Mouse (Mus musculus) T-cell, adult 2 months (primary cell): ENCODE measurements at regions not wholly inside any gene's neighbourhood (a gene's known extent, or its start where the extent isn't known, plus 50 kb on each side); places are given as distances from the start of the nearest gene placed in this dataset.

Source experiments
- DNase-seq: peaks from one replicate; pipeline ENCODE4 v3.0.0; 2022; ENCODE audit warnings: low spot score

DNA sequence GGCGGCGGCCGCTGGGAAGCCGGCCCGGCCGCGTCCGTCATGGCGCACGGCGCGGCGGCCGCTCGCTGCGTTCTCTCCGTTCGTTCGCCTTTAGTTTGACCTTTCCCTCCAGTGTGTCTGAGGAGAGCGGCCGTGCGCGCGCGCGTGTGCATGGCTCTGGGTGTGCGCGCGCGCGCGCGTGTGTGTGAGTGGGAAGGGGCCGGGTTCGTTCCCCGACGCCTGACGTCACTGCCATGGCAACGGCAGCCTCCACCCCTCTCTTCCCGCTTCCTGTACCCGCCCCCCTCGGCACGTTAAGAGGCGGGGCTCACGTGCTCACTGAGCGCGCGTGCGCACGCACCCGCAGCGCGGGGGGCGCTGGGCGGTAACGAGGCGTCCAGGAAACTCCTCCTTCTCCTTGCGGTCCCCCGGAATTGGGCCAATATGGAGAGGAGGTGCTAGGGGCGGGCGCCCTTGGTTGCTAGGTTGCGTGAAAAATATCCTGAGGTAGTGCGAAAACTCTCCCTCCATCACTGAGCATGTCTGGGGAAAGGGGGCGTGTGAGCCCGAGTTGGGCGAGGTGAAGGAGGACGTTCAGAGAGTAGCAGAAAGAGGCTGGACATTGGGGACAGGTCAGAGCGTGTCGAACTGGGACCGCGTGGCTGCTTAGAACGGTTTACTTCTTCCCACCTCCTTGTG lies 1862.5 kb upstream of the Lrrc6 start:
- peak; percentile 99 for DNase-seq

DNA sequence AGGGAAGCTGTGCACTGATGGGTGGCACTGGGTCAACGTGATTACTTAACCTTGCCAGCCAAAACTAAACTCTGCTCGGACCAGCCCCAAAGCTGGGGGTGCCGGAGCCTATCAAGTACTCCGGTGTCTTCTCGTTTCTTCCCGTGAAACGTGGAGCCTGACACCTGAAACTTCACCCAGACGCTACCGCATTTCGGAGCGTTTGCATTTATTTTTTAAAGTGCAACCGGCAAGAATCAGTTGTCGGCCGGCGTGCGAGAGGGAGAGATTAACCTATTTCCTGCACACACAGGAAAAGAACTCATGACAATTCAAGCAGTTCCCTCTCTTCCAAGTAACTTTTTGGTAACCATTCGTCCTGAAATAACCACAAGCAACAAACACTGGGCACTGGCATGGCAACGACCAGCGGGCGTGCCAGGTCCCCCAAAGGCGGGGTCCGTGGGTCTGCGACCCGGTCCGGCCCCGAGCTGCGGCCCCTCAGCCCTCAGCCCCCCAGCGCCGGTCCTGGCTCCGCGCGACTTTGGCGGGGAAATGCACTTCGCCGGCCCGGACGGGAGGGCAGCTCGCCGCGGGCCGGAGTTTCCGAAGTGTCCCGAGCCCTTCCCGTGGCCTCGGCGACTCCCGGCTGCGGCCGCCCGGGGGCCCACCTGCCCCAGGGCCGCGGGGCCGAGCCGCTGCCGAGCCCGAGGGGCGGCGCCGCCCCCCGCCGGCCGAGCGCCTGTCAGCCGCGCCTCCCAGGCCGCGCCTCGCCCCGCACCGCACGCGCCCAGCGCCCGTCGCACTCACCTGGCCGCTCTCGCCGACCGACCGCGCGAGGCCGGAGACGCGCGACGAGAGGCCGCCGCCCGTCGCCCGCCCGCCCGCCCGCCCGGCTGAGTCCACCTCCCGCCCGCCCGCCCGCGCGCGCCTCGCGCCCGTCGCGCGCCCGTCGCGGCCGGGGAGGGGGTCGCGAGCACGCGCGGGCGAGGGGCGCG lies 1861.7 kb upstream of the Lrrc6 start:
- DNase-seq: peak; percentile 42

DNA sequence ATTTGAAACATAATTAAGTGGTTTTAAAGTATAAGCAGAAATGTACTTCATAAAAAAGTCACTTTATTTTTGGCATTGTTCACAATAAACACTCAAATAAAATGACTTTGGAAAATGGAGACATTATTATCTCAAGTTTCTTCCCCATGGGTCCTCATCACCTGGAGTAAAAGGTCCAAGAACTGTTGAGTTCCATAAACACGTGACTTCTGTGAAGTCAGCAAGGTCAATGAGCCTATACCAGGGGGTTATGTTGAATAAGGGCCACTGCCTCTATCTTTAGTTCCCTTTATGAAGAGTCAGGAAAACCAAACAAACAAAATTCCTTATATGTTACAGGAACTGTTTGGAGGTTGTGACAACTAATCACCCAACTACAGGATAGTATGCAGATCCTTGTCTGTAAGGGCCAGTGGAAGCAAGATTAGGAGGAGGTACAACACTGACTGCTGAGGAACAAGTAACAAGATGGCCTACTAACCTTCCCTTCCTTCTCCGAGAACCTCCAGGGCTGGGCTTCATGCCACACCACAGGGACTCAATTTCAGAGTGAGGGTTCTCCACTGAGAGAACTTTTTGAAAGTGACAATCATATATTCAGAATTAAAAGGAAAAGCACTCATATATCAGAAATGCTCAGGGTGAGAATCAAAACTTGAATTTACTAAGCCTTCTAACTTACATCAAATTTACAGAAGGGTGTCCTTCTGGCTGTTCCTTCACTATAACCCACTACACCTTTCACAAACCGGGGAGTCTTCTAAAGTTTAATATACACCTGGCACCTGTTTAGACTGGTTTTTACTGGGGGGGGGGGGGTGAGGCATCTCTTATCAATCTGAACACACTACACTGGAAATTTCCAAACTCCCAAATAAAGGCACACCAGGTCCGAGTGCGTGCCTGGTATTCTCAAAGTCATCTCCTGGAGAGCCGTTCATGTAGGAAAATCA lies 1860.5 kb upstream of the Lrrc6 start:
- no peak for DNase-seq

DNA sequence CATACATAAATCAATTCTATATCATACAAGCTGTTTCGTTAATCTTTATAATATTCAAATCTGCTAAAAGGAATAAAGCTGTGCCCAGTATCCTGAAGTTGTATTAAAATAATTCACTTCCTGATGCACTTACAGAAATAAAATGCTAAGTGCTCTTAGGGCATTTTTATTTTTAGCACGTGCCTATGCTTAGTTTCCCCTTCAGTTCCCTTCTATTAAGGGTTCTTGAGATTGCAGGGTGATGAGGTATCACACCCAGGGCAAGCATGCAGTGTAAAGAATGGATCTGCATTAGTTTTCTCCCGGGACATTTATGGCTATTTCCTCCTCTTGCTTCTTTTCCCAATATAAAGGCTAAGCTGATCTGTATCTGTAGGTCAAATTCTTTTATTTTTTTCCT lies 1858.8 kb upstream of the Lrrc6 start:
- DNase-seq: no peak

DNA sequence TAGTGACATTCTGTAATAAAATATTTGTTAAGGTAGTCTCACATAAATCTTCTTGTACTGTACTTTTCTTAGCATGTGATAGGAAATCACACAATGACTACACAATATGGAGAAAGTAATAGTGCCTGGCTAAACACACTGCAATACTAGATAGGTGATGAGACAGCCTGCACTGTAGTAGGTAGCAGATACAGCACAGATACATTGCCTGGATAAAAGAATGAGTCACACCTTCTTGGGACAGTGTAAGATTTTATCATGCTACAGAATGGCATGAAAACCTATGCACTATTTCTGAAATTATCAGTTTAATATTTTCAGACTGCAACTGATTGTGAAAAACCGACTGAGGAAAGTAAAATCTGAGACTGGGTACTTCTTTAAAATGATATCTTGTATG lies 1855.2 kb upstream of the Lrrc6 start:
- no peak for DNase-seq

DNA sequence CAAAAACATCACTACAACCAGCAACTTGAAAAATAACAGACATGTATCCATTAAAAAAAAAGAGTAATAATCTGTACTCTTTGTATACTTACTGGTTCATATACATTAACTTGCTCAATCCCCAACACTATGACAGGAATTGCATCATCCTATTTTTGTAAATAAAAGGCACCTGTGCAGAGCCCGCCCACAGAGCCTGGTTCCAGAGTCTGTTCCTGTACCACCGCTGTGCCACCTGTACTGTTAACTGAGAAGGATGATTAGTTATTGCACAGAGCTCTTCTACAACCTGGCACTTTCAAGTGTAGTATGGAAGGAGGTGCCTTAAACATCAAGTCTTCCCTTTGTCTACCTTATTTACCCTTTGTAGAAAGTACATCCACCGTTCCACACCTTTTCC lies 1843.9 kb upstream of the Lrrc6 start:
- DNase-seq: no peak

- no peak for DNase-seq
These were observed 1841.8 kb upstream of the Lrrc6 start for GRCm38 (mm10) chr15:68342542-68342941.

DNA sequence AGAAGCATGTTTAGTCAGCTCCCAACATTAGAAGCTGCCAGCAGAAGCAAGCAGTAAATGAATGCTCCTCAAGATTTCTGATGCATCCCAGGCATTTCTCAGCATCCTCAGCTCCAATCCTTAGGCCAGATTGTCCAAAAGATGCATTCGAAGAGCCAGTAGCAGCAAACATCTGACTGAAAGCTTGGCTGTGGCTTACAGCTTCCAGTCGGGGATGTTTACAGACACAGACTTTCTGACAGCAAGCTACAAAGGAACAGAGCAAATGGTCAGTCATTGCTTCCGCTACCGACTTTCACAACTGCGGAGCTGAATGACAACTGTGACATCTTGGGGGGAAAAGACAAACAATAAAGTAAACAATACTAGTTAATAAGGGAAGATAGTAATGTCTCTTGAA lies 1840.3 kb upstream of the Lrrc6 start:
- no peak for DNase-seq

- no peak for DNase-seq
These were observed 1836.6 kb upstream of the Lrrc6 start for GRCm38 (mm10) chr15:68337264-68337663.

DNA sequence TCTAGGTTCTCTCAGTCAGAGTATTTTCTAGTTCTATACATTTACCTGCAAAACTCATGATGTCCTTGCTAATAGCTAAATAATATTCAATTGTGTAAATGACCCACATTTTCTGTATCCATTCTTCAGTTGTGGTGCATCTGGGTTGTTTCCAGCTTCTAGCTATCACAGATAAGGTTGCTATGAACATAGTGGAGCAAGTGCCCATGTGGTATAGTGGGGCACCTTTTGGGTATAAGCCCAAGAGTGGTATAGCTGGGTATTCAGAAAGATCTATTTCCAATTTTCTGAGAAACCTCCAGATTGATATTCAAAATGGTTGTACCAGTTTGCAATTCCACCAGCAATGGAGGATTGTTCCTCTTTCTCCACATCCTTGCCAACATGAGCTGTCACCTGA lies 1835.1 kb upstream of the Lrrc6 start:
- DNase-seq: no peak

- no peak for DNase-seq
These were observed 1815.4 kb upstream of the Lrrc6 start for GRCm38 (mm10) chr15:68316116-68316515.
